Comparison of ENCODE assay signal across 9 mouse cellular contexts in the genomic region with DNA sequence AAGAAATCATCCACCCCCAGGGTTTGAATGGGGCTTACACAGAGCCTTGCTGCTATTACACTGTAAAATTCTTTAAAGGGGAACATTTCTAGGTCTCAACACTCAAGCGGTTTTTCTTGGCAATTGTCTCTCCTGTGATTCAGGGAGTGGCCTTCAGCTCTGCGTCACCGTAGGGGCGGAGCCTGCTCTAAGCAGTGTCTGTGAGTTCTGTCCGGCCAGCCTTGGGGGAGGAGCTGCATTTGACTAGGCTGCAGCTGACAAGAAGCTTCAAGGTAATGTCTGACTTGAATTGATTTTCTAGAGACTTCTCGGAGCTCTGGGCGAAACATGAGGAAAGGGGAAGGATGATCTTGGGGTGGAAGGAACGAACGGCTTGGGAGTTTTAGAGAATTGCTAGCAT. TPM values are rescaled to one million over a fixed set of nuclear protein-coding genes. Genes with fewer than 3 reads are reported as not detected.
A peak's percentile ranks its signal among the peaks of the same experiment; 100 is the strongest.
DNase-seq lines count a peak whose midpoint lies in the region; ATAC-seq and TF ChIP-seq lines count a peak whose summit lies in the region.
"Had no signal": no experiment of that assay in that cellular context is flagged by ENCODE, and none has a peak within 500 bp of the region (broad histone marks: within the 10 kb centered on the region; RNA-seq: fewer than 3 reads in every experiment).

No protein-coding gene starts in this region.

- no peaks in the 10 kb centered on the region for H3K36me3 ChIP-seq in ES-E14 (ENCODE audit: control insufficient read depth, insufficient read depth, low read length, poor library complexity, severe bottlenecking)
- no peaks in the 10 kb centered on the region for H3K36me3 ChIP-seq in forebrain, embryonic 14.5 days (ENCODE audit: control insufficient read depth, insufficient read depth, low read length)
- H3K36me3 ChIP-seq: liver, embryonic 15.5 days had no signal

- ATAC-seq in forebrain, embryonic 14.5 days, result peak; percentile 85

- intact Hi-C loops in heart, postnatal 14 days (cut with DNase I), result no loop called here

- no peak overlapping the region for H3K9ac ChIP-seq in ES-E14 (ENCODE audit: insufficient read depth, low read depth, low read length, poor library complexity, severe bottlenecking)
- no peak overlapping the region for H3K9ac ChIP-seq in forebrain, embryonic 14.5 days (ENCODE audit: low read length)
- H3K9ac ChIP-seq: liver, embryonic 15.5 days had no signal

- 38% methylated on average over 9 of the region's 9 CpGs for WGBS in forebrain, embryonic 14.5 days

- no peak overlapping the region for H3K27ac ChIP-seq in ES-E14 (ENCODE audit: insufficient read depth, low read depth, low read length, poor library complexity, severe bottlenecking)
- no peak overlapping the region for H3K27ac ChIP-seq in forebrain, embryonic 14.5 days (ENCODE audit: low read depth, low read length)
- H3K27ac ChIP-seq: liver, embryonic 15.5 days had no signal

- no peaks in the 10 kb centered on the region for H3K27me3 ChIP-seq in forebrain, embryonic 14.5 days (replicated peaks; ENCODE audit: control insufficient read depth, insufficient read depth, low read length)
- H3K27me3 ChIP-seq: liver, embryonic 15.5 days had no signal

- H3K4me3 ChIP-seq in ES-E14 (ENCODE audit: insufficient read depth in 1 of 2, low read depth in 1 of 2, low read length in 2 of 2, poor library complexity in 1 of 2, severe bottlenecking in 1 of 2), result no peak overlapping the region
- H3K4me3 ChIP-seq in forebrain, embryonic 14.5 days (ENCODE audit: low read depth, low read length), result no peak overlapping the region
- H3K4me3 ChIP-seq: liver, embryonic 15.5 days had no signal

- DNase-seq in ES-E14 (ENCODE audit: low read depth, low spot score), result peak; percentile 63
- DNase-seq in brain, adult 2 months (ENCODE audit: low read depth, low spot score), result peak; percentile 61
- DNase-seq in forebrain, embryonic 14.5 days (ENCODE audit: low spot score), result peak; percentile 67
- peak; percentile 60 to 73 for DNase-seq in heart, postnatal 14 days
- DNase-seq in kidney, postnatal 36 days, result peak; percentile 76 to 85
- peak; percentile 83 for DNase-seq in lung, postnatal 36 days
- peak; percentile 5 to 12 for DNase-seq in right cerebral cortex, postnatal 36 days (ENCODE audit: low spot score in 2 of 2)
- no peak for DNase-seq in MN1 (ENCODE audit: low spot score)

- no peaks in the 10 kb centered on the region for H3K4me1 ChIP-seq in ES-E14 (ENCODE audit: control insufficient read depth in 2 of 2, insufficient read depth in 2 of 2, low read length in 2 of 2, poor library complexity in 1 of 2)
- H3K4me1 ChIP-seq in forebrain, embryonic 14.5 days (ENCODE audit: control insufficient read depth, insufficient read depth, low read length), result no peaks in the 10 kb centered on the region
- H3K4me1 ChIP-seq: liver, embryonic 15.5 days had no signal

- in situ Hi-C loops in ES-E14 (cut with MboI; ENCODE audit: low sequenced_read_pairs in 2 of 2, unreplicated experiment in 2 of 2), result no loop called here

- no peaks in the 10 kb centered on the region for H3K9me3 ChIP-seq in ES-E14 (ENCODE audit: control insufficient read depth, insufficient read depth, low read depth, low read length)
- H3K9me3 ChIP-seq in forebrain, embryonic 14.5 days (replicated peaks; ENCODE audit: control insufficient read depth, low read length), result no peaks in the 10 kb centered on the region
- H3K9me3 ChIP-seq: liver, embryonic 15.5 days had no signal

- H3K4me2 ChIP-seq in forebrain, embryonic 14.5 days (ENCODE audit: low read length), result peak overlapping the region; percentile 26; the same call in 1 of the 2 replicates
- H3K4me2 ChIP-seq: liver, embryonic 15.5 days had no signal

TF ChIP-seq in ES-E14, 5 proteins besides CTCF, POLR2A, EP300 and RAD21:
- no peak for TF ChIP-seq MAFK (IDR thresholded peaks at IDR 0.05; ENCODE audit: insufficient read depth, low read depth, low read length)
- TF ChIP-seq HCFC1 (IDR thresholded peaks at IDR 0.05; ENCODE audit: borderline replicate concordance, insufficient read depth, low read length), result no peak
- TF ChIP-seq CHD2 (IDR thresholded peaks at IDR 0.05; ENCODE audit: low read depth, low read length), result no peak
- TF ChIP-seq ZC3H11A (IDR thresholded peaks at IDR 0.05; ENCODE audit: borderline replicate concordance, low read depth, low read length), result no peak
- TF ChIP-seq ZNF384 (IDR thresholded peaks at IDR 0.05; ENCODE audit: low read depth, low read length), result no peak
TF ChIP-seq in ES-E14: peak in this region for 0.

RNA-seq across cellular contexts. Expression of a gene that starts 21.3 kb away (rescaled TPM):
- total RNA-seq in ES-E14 (2012; rRNA removed), result 4.1 and 7.7 TPM in 2 replicates
- 8.9 and 9.5 TPM in 2 replicates for polyA plus RNA-seq in forebrain, embryonic 14.5 days (2014; fragmentation: Nextera tagmentation; extraction: Ambion mirVana)
- 1 to 10 TPM; 3.0 to 3.2 TPM for total RNA-seq in heart, postnatal 14 days (2021)

RNA-seq across cellular contexts. Expression of a gene that starts 52.1 kb away (rescaled TPM):
- not detected in 2 replicates for total RNA-seq in ES-E14 (2012; rRNA removed)
- not detected in 2 replicates for polyA plus RNA-seq in forebrain, embryonic 14.5 days (2014; fragmentation: Nextera tagmentation; extraction: Ambion mirVana)
- not detected for total RNA-seq in heart, postnatal 14 days (2021)
- polyA plus RNA-seq: liver, embryonic 15.5 days had no signal
